In the genomic region with DNA sequence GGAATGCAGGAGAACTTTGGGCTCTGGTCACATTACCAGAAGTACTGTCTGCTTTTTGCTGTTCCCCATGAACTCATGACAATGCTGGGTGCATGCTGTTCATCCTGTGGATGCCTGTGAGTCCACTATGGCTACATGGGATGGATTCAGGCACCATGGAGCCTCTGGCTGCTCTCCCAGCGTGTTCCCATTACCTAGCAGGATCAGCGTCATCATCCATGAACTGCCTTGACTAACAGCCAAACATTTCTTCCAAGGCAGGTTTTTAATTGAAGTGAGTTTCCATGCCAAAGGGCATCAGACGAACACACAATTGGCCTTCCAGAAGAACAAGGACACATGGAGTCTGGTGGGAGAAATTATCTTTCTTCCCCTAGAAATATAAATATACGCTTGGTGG, we compare ENCODE assay signal across 28 mouse cellular contexts.
DNase-seq lines count a peak whose midpoint lies in the region; ATAC-seq and TF ChIP-seq lines count a peak whose summit lies in the region.
"Had no signal": no experiment of that assay in that cellular context is flagged by ENCODE, and none has a peak within 500 bp of the region (broad histone marks: within the 10 kb centered on the region; RNA-seq: fewer than 3 reads in every experiment).

No protein-coding gene starts in this region.

- TF ChIP-seq CTCF in liver, postnatal 0 days (IDR thresholded peaks at IDR 0.05; ENCODE audit: low read depth): no peak

- ATAC-seq in forebrain, embryonic 14.5 days: peak; percentile 57; the same call in 1 of the 2 replicates
- ATAC-seq in forebrain, embryonic 12.5 days (ENCODE audit: low FRiP score): no peak
- no peak for ATAC-seq in kidney, embryonic 15.5 days (replicated peaks; ENCODE audit: low FRiP score)
- peak; percentile 31; the same call in 1 of the 2 replicates for ATAC-seq in forebrain, embryonic 16.5 days
- ATAC-seq in liver, postnatal 0 days: no peak
- ATAC-seq: CD4-positive, CD25-positive, alpha-beta regulatory T cell, adult 4 months; intestine, postnatal 0 days had no signal

- H3K27me3 ChIP-seq in forebrain, embryonic 14.5 days (replicated peaks; ENCODE audit: control insufficient read depth, insufficient read depth, low read length): no peaks in the 10 kb centered on the region
- H3K27me3 ChIP-seq in forebrain, embryonic 12.5 days: no peaks in the 10 kb centered on the region
- H3K27me3 ChIP-seq in kidney, embryonic 15.5 days: no peaks in the 10 kb centered on the region
- H3K27me3 ChIP-seq in forebrain, embryonic 16.5 days (replicated peaks; ENCODE audit: control insufficient read depth, insufficient read depth, low read length): no peaks in the 10 kb centered on the region
- H3K27me3 ChIP-seq in liver, postnatal 0 days (ENCODE audit: insufficient read depth, low read length): no peaks in the 10 kb centered on the region
- H3K27me3 ChIP-seq: embryonic facial prominence, embryonic 13.5 days; hindbrain, embryonic 13.5 days; limb, embryonic 15.5 days; liver, embryonic 13.5 days; neural tube, embryonic 15.5 days had no signal

- no peak overlapping the region for H3K27ac ChIP-seq in forebrain, embryonic 14.5 days (ENCODE audit: low read depth, low read length)
- H3K27ac ChIP-seq in forebrain, embryonic 12.5 days: no peak overlapping the region
- no peak overlapping the region for H3K27ac ChIP-seq in kidney, embryonic 15.5 days
- no peak overlapping the region for H3K27ac ChIP-seq in forebrain, embryonic 16.5 days (ENCODE audit: low read length)
- H3K27ac ChIP-seq in liver, postnatal 0 days (ENCODE audit: low read depth): no peak overlapping the region
- H3K27ac ChIP-seq: embryonic facial prominence, embryonic 13.5 days; heart, embryonic 10.5 days; hindbrain, embryonic 13.5 days; layer of hippocampus, adult 2 months; limb, embryonic 10.5 days; limb, embryonic 15.5 days; liver, embryonic 13.5 days; macrophage; neural tube, embryonic 15.5 days had no signal

- no peaks in the 10 kb centered on the region for H3K4me1 ChIP-seq in forebrain, embryonic 14.5 days (ENCODE audit: control insufficient read depth, insufficient read depth, low read length)
- H3K4me1 ChIP-seq in forebrain, embryonic 12.5 days: no peaks in the 10 kb centered on the region
- no peaks in the 10 kb centered on the region for H3K4me1 ChIP-seq in kidney, embryonic 15.5 days
- H3K4me1 ChIP-seq in forebrain, embryonic 16.5 days (replicated peaks; ENCODE audit: control insufficient read depth, insufficient read depth, low read length): no peaks in the 10 kb centered on the region
- H3K4me1 ChIP-seq in liver, postnatal 0 days (ENCODE audit: insufficient read depth): no peaks in the 10 kb centered on the region
- H3K4me1 ChIP-seq: embryonic facial prominence, embryonic 13.5 days; heart, embryonic 10.5 days; hindbrain, embryonic 13.5 days; limb, embryonic 15.5 days had no signal

- no peak overlapping the region for H3K4me3 ChIP-seq in forebrain, embryonic 14.5 days (ENCODE audit: low read depth, low read length)
- no peak overlapping the region for H3K4me3 ChIP-seq in forebrain, embryonic 12.5 days (replicated peaks)
- H3K4me3 ChIP-seq in kidney, embryonic 15.5 days (replicated peaks): no peak overlapping the region
- no peak overlapping the region for H3K4me3 ChIP-seq in forebrain, embryonic 16.5 days (replicated peaks; ENCODE audit: low read length)
- H3K4me3 ChIP-seq in liver, postnatal 0 days (ENCODE audit: low read depth, low read length): no peak overlapping the region
- H3K4me3 ChIP-seq: embryonic facial prominence, embryonic 13.5 days; heart, embryonic 10.5 days; hindbrain, embryonic 13.5 days; layer of hippocampus, adult 2 months; limb, embryonic 10.5 days; limb, embryonic 15.5 days; liver, embryonic 13.5 days; neural tube, embryonic 15.5 days had no signal

- no peak overlapping the region for H3K9ac ChIP-seq in forebrain, embryonic 14.5 days (ENCODE audit: low read length)
- H3K9ac ChIP-seq in forebrain, embryonic 12.5 days: no peak overlapping the region
- no peak overlapping the region for H3K9ac ChIP-seq in kidney, embryonic 15.5 days
- H3K9ac ChIP-seq in forebrain, embryonic 16.5 days (replicated peaks; ENCODE audit: low read depth, low read length): no peak overlapping the region
- H3K9ac ChIP-seq in liver, postnatal 0 days (replicated peaks): no peak overlapping the region
- H3K9ac ChIP-seq: embryonic facial prominence, embryonic 13.5 days; hindbrain, embryonic 13.5 days; limb, embryonic 15.5 days; liver, embryonic 13.5 days; neural tube, embryonic 15.5 days had no signal

- H3K4me2 ChIP-seq in forebrain, embryonic 14.5 days (ENCODE audit: low read length): no peak overlapping the region
- no peak overlapping the region for H3K4me2 ChIP-seq in forebrain, embryonic 12.5 days
- H3K4me2 ChIP-seq in kidney, embryonic 15.5 days: no peak overlapping the region
- no peak overlapping the region for H3K4me2 ChIP-seq in forebrain, embryonic 16.5 days (ENCODE audit: low read length)
- H3K4me2 ChIP-seq in liver, postnatal 0 days (ENCODE audit: low read depth, low read length): no peak overlapping the region
- H3K4me2 ChIP-seq: embryonic facial prominence, embryonic 13.5 days; hindbrain, embryonic 13.5 days; limb, embryonic 15.5 days; liver, embryonic 13.5 days; neural tube, embryonic 15.5 days had no signal

- WGBS in forebrain, embryonic 14.5 days: 39% methylated on average over 4 of the region's 4 CpGs
- 77% methylated on average over 4 of the region's 4 CpGs for WGBS in forebrain, embryonic 12.5 days
- 80% methylated on average over 4 of the region's 4 CpGs for WGBS in kidney, embryonic 15.5 days
- WGBS in forebrain, embryonic 16.5 days: 40% methylated on average over 4 of the region's 4 CpGs
- 77% methylated on average over 4 of the region's 4 CpGs for WGBS in liver, postnatal 0 days (ENCODE audit: insufficient replicate concordance)

- H3K36me3 ChIP-seq in forebrain, embryonic 14.5 days (ENCODE audit: control insufficient read depth, insufficient read depth, low read length): no peaks in the 10 kb centered on the region
- H3K36me3 ChIP-seq in forebrain, embryonic 12.5 days (replicated peaks): no peaks in the 10 kb centered on the region
- no peaks in the 10 kb centered on the region for H3K36me3 ChIP-seq in kidney, embryonic 15.5 days
- H3K36me3 ChIP-seq in forebrain, embryonic 16.5 days (ENCODE audit: control insufficient read depth, insufficient read depth): peaks cover 4% of the 10 kb centered on the region; the same call in 1 of the 2 replicates
- no peaks in the 10 kb centered on the region for H3K36me3 ChIP-seq in liver, postnatal 0 days (replicated peaks; ENCODE audit: insufficient read depth, low read length)
- H3K36me3 ChIP-seq: embryonic facial prominence, embryonic 13.5 days; heart, embryonic 10.5 days; hindbrain, embryonic 13.5 days; limb, embryonic 10.5 days; liver, embryonic 13.5 days had no signal

- no peaks in the 10 kb centered on the region for H3K9me3 ChIP-seq in forebrain, embryonic 14.5 days (replicated peaks; ENCODE audit: control insufficient read depth, low read length)
- no peaks in the 10 kb centered on the region for H3K9me3 ChIP-seq in forebrain, embryonic 12.5 days
- H3K9me3 ChIP-seq in kidney, embryonic 15.5 days (replicated peaks): no peaks in the 10 kb centered on the region
- H3K9me3 ChIP-seq in forebrain, embryonic 16.5 days (ENCODE audit: control insufficient read depth, low read length): peaks cover 8% of the 10 kb centered on the region; the same call in 1 of the 2 replicates
- no peaks in the 10 kb centered on the region for H3K9me3 ChIP-seq in liver, postnatal 0 days (ENCODE audit: low read length)
- H3K9me3 ChIP-seq: embryonic facial prominence, embryonic 13.5 days; heart, embryonic 10.5 days; limb, embryonic 10.5 days; limb, embryonic 15.5 days; liver, embryonic 13.5 days; neural tube, embryonic 15.5 days had no signal

- peak; percentile 71 for DNase-seq in forebrain, embryonic 14.5 days (ENCODE audit: low spot score)
- DNase-seq in kidney, adult 8-10 months: peak; percentile 48 to 71
- DNase-seq in kidney, postnatal 10 days: peak; percentile 15
- no peak for DNase-seq in embryo, embryonic 10.5 days (ENCODE audit: low spot score)
- no peak for DNase-seq in liver, postnatal 0 days
- DNase-seq: adrenal gland, postnatal 25 days; cerebellum, adult 18-20 months; gastrocnemius, postnatal 10 days; heart, postnatal 36 days; liver, embryonic 13.5 days; lung, adult 2 months; lung, postnatal 10 days; midbrain, embryonic 14.5 days; retina, postnatal 1 day; right cerebral cortex, postnatal 14 days had no signal

- no peak for TF ChIP-seq EP300 in liver, postnatal 0 days (IDR thresholded peaks at IDR 0.05; ENCODE audit: low read depth)

Comparison
In these comparisons a context has a peak if more than half of its experiments do, and no peak if none do; other contexts are left out.
1. ATAC-seq: peak in forebrain, embryonic 14.5 days (single experiment) and forebrain, embryonic 16.5 days (single experiment); none in forebrain, embryonic 12.5 days (single experiment), kidney, embryonic 15.5 days (single experiment) and liver, postnatal 0 days (single experiment).
2. DNase-seq: peak in forebrain, embryonic 14.5 days (single experiment), kidney, adult 8-10 months (2 of 2) and kidney, postnatal 10 days (single experiment); none in embryo, embryonic 10.5 days (single experiment) and liver, postnatal 0 days (single experiment).